Mouse (Mus musculus) layer of hippocampus, adult 11-12 months (tissue): ENCODE results near the gene Cenpw.

Source experiments
- DNase-seq: peaks from one replicate; pipeline ENCODE4 v3.0.0; 2022; ENCODE audit warnings: low spot score

The Cenpw gene

DNA sequence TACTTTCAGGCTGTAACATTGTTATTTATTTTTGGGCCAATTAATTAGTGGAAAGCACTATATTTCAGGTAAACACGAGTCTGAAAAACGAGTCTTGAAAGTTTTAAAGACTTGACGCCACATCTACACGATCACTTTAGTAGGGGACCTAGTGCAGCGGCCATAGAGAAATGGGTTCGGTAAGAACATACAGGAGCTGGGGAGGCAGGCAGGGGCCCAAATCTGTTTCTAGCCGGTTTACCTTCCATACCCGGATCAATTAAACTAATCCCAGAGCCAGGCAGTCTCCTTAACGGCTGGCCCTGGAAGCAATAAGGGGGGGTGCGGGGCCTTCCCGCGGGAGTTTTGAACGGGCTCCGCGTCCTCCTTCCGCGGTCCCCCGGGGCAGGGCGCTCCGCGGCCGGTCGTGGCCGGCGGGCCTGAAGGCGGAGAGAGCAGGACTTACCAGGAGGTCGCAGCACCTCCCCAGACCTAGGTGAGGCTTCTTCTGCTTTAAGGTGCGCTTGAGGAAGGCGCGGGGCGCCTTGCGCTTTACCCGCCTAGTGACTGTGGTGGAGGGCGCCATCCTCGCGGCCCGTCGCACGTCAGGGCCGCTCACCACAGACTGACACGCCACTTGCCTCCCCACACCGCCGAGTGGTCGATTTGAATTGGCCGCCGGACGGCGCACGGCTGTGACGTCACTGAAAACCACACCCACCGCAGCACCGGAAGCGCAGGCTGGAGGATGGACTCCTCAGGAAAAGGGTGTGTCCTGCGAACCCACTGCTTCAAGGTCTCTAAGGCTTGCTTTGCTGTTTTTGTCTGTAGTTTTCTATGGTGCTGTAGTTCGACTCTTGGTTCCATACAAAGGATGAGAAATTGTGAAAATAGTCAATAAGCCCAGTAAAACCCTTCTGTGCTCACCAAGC is at the start of gene Cenpw:
TSS of gene Cenpw (minus strand) at position 645 of the 911 bp plus-strand sequence.
- peak; percentile 81 for DNase-seq

DNA sequence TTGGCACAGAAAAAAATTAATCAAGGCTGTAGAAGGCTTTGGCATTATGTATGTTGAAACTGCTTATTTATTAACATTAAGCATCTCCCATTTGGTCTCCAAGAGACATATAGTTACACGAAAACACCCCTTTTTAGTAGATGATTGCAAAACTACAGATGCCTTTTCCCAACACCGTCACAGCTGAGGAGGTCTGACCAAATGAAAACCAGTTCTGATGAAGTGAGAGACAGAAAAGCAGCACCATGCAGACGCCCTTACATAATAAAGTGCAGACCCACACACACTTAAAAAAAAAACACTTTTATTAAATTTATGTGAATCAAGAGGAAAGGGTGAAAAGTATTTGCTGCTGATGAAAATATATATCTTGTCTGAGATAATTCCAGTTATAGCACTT is 49.3 kb upstream of the Cenpw start:
- DNase-seq: no peak

DNA sequence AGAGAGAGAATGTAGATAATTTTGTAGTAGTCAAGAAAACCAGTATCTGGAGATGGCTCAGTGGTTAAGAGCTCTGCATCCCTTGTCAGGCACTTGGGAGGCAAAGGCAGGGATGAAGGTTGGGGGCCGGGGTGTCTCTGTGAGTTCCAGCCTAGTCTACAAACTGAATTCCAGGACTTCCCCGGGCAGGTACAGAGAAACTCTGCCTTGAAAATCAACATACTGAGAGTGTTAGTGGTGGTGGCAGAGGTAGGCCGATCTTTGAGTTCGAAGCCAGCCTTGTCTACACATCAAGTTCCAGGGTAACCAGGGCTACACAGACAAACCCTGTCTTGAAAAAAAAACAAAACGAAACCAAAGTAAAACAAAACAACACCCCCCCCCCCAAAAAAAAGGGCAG is 859 bp downstream of the Cenpw start:
- no peak for DNase-seq

DNA sequence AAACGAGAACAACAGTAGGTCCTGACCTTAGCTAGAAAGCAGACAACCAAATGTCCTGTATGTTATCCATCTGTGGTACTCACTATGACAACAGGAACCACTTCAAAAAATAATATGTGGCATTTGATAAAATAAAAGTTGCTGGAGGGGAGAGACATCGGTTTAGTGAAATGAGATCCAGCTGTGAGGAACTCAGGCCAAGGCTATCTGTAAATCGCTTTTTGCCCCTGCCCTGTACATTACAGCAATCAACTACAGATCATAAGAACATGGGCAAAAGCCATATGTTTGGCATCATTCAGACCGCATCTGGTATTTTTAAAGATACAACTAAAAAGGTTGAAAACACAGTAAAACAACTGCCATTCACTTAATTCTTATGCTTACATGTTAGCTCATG is 32.7 kb downstream of the Cenpw start:
- DNase-seq: no peak
